Mouse (Mus musculus): Measurements from ENCODE around the gene Tmem97.

- TF ChIP-seq CTCF (IDR thresholded peaks at IDR 0.05; ENCODE audit: low read depth) (no peak), EP300 (IDR thresholded peaks at IDR 0.05; ENCODE audit: low read depth) (no peak)
Measured at GRCm38 (mm10) chr11:78582848-78583247, 32.3 kb upstream of the Tmem97 start.
